Mouse (Mus musculus): ENCODE data around the gene Rhebl1. TPM values are rescaled to one million over a fixed set of nuclear protein-coding genes. Genes with fewer than 3 reads are reported as not detected.

Gene Rhebl1
- polyA plus RNA-seq, 1 experiment from 2014 or later: 4.2 TPM

DNA sequence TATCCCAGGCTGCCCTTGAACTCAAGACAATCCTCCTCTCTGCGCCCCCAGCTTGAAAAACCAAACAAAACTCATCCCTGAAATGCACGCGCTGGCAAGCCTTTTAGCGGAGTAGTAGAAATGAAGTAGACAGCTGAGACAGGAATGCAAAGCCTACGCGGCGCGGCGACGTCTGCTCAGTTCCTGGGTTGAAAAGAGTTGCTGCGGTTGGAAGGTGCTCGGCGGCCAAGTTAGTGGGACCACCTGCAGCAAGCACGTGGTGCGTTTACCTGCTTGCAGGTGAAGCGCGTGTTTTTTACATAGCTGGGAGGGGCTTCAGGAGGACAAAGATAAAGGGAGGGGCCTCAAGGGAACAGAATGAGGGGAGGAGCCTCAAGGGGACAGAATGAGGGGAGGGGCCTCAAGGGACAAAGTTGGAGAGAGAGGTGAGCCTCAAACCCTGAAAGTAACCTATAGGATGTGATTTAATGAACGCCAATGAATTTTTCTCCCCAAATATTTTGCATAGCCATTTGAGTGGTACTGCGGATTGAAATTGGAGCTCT is 3.1 kb downstream of the Rhebl1 start:
- H3K4me3 ChIP-seq (replicated peaks): peak overlapping the region; percentile 23
- peaks cover 51% of the 10 kb centered on the region for H3K4me1 ChIP-seq (replicated peaks)
- no peaks in the 10 kb centered on the region for H3K9me3 ChIP-seq (replicated peaks)
- H3K9ac ChIP-seq: 0 out of 2 replicates have a peak overlapping the region, but pooled peaks have one; percentile 29
- 17% methylated on average over 19 of the region's 19 CpGs for WGBS (ENCODE audit: insufficient replicate concordance)
- H3K27ac ChIP-seq: no peak overlapping the region
- no peaks in the 10 kb centered on the region for H3K36me3 ChIP-seq
- H3K4me2 ChIP-seq: peak overlapping the region; percentile 52
- peaks cover 60% of the 10 kb centered on the region for H3K27me3 ChIP-seq
- DNase-seq (no peak), ATAC-seq (ENCODE audit: low read depth) (no peak)

DNA sequence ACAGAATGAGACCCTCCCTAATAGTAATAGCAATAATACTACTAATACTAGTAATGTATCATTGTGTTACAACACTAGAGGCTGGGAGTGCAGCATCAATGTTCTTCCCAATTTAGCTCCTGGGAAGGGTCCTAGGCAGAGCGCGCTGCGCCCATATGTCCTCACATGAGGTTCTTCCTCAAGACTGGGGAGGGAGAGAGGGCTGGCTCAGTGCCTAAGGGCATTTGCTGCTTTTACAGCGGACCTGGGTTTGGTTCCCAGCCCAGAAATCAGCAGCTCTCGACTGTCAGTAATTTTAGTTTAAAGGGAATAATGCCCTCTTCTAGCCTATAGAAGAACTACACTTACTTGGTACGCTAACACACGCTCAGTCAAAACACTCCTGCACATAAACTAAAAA is 6.8 kb downstream of the Rhebl1 start:
- WGBS (ENCODE audit: insufficient replicate concordance): 76% methylated on average over 7 of the region's 7 CpGs
- no peak for ATAC-seq (ENCODE audit: low read depth)
- Histone ChIP-seq H3K36me3 (no peaks in the 10 kb centered on the region), H3K27ac (no peak overlapping the region), H3K27me3 (peaks cover 23% of the 10 kb centered on the region), H3K9ac (no peak overlapping the region), H3K4me2 (no peak overlapping the region), H3K4me1 (replicated peaks) (peaks cover 21% of the 10 kb centered on the region), H3K9me3 (replicated peaks) (no peaks in the 10 kb centered on the region), H3K4me3 (replicated peaks) (no peak overlapping the region)
- DNase-seq: no peak

DNA sequence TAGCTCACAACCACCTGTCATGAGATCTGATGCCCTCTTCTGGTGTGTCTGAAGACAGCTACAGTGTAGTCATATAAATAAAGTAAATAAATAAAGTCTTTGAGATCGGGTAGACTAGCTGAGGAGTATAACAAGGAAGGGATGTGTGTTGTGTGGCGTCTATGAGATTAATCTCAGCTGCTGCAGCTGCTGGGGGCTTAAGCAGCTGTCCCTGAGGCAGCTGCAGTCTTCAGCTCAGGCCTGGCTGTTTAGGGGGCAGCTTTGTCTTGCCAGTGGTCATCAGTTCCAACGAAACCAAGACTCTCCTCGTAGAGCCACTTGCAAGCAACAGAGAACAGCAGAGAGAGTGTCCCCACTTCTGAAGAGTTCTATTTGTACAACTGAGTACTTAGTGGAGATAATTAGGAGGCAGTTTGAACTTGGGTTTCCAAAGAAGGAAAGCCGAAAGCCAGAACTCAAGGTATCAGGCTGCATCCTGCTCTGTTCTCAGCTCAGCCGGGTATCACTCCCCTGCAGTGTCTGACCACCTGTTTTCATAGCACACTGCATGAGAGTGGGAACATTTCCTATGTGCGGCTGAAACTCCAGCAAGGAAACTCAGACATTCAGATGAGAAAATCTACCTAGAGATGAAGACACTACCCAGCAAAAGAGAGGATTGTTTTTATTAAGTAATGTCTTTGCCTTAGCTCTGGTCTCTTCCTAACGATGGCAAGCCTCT is 7.5 kb downstream of the Rhebl1 start:
- Histone ChIP-seq H3K36me3 (no peaks in the 10 kb centered on the region), H3K27ac (no peak overlapping the region), H3K4me1 (replicated peaks) (peaks cover 21% of the 10 kb centered on the region), H3K4me3 (replicated peaks) (no peak overlapping the region), H3K27me3 (peaks cover 17% of the 10 kb centered on the region; the same call in 1 of the 2 replicates), H3K9ac (no peak overlapping the region), H3K4me2 (no peak overlapping the region), H3K9me3 (replicated peaks) (no peaks in the 10 kb centered on the region)
- ATAC-seq (ENCODE audit: low read depth) (no peak), DNase-seq (no peak)
- 58% methylated on average over 8 of the region's 8 CpGs for WGBS (ENCODE audit: insufficient replicate concordance)

DNA sequence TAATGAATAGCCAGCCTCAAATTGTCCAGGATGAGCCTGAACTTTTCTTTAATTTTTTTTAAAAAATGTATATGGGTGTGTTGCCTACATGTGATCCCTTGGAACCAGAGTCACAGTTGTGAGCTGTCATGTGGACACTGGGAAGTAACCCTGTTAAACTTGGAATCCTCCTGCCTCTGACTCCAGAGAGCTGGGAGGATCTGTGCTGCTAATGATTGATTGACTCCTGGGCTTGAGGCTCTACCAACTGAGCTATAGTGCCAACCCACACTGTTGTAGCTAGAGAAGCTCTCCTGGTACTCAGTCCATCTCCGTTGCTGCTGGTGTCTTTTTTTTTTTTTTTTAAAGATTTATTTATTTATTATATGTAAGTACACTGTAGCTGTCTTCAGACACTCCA is 10.2 kb downstream of the Rhebl1 start:
- peaks cover 14% of the 10 kb centered on the region; the same call in 1 of the 2 replicates for H3K27me3 ChIP-seq
- peaks cover 29% of the 10 kb centered on the region for H3K4me1 ChIP-seq (replicated peaks)
- no peaks in the 10 kb centered on the region for H3K36me3 ChIP-seq
- DNase-seq (no peak), ATAC-seq (ENCODE audit: low read depth) (no peak)
- no peak overlapping the region for H3K4me2 ChIP-seq
- 61% methylated on average over 1 of the region's 1 CpGs for WGBS (ENCODE audit: insufficient replicate concordance)
- no peak overlapping the region for H3K27ac ChIP-seq
- H3K9ac ChIP-seq: no peak overlapping the region
- H3K9me3 ChIP-seq (replicated peaks): no peaks in the 10 kb centered on the region
- no peak overlapping the region for H3K4me3 ChIP-seq (replicated peaks)

DNA sequence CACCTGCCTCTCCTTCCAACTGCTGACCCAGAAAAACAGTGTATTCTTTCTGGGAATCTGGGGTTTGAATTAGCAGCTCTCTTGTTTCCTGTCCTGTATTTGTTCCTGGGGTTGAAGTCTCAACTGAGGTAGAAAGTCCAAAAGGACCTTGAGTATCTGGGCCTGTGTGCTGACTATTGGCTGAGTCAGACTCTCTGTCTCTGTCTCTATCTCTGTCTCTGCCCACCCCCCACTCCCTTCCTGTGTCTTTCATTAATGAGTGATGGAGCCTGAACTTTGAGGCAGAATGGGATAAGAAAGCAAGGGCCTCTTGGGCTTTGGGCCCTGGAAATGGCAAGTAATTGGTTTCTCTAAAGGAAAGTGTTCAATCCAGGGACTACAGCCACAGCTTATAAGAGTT is 10.7 kb downstream of the Rhebl1 start:
- Histone ChIP-seq H3K36me3 (no peaks in the 10 kb centered on the region), H3K9me3 (replicated peaks) (no peaks in the 10 kb centered on the region), H3K27me3 (peaks cover 14% of the 10 kb centered on the region; the same call in 1 of the 2 replicates), H3K27ac (peak overlapping the region; percentile 13; the same call in 1 of the 2 replicates), H3K4me2 (no peak overlapping the region), H3K4me3 (replicated peaks) (no peak overlapping the region), H3K4me1 (replicated peaks) (peaks cover 29% of the 10 kb centered on the region), H3K9ac (no peak overlapping the region)
- no peak for ATAC-seq (ENCODE audit: low read depth)
- no peak for DNase-seq

DNA sequence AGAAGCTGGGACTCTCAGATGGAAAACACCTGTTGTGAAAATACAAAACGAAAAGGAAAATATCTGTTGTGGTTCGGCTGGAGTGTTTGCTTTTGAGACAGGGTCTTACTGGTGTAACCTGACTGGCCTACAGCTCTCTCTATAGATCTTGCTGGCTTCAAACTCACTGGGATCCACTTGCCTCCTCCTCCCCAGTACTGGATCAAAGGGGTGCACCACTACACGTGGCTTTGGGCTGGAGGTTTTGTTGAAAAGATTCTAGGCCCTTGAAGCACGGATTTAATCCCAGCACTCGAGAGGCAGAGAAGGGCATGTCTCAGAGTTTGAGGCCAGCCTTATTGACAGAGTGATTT is 12.7 kb downstream of the Rhebl1 start:
- peak overlapping the region; percentile 79 for H3K4me2 ChIP-seq
- H3K27me3 ChIP-seq: 0 out of 2 replicates have a peak, but pooled peaks cover under 1% of the 10 kb centered on the region
- WGBS (ENCODE audit: insufficient replicate concordance): 21% methylated on average over 5 of the region's 5 CpGs
- peaks cover 34% of the 10 kb centered on the region for H3K4me1 ChIP-seq (replicated peaks)
- H3K9me3 ChIP-seq (replicated peaks): no peaks in the 10 kb centered on the region
- H3K4me3 ChIP-seq (replicated peaks): peak overlapping the region; percentile 68
- DNase-seq (no peak), ATAC-seq (ENCODE audit: low read depth) (0 out of 2 replicates have a peak, but pooled peaks have one; percentile 8)
- no peaks in the 10 kb centered on the region for H3K36me3 ChIP-seq
- H3K9ac ChIP-seq: peak overlapping the region; percentile 64
- H3K27ac ChIP-seq: peak overlapping the region; percentile 66

DNA sequence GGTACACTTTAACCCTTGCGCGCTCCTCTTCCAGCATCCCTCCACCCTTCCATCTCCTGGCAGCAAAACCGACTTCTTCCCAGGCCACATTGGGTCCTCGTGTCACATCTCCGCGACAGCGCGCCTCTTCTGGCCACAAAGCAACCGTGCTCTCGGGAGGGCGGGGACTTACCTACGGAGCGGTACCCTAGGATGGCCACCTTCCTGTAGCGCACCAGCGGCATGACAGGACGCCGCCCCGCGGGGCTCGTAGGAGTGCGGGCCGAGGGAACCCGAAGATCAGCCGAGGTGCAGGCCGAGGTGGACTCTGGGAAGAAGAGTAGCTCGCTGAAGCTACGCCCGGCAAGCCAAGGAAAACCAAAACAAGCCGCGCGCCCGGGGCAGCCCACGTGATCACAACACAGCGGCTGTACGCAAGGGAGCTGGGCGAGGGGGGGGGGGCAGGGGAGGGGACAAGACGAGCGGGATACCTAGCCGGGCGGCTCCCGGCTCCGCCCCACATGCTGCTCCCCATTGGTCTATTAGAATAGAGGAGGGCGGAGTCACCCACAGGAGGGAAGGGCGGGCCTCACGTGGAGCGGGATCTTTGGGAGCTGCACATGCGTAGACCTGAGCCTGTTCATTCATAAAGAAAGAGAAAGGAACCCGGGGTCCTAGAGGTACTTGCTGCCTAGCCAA is 13.2 kb downstream of the Rhebl1 start:
- Histone ChIP-seq H3K36me3 (no peaks in the 10 kb centered on the region), H3K9ac (peak overlapping the region; percentile 64), H3K4me1 (replicated peaks) (peaks cover 34% of the 10 kb centered on the region), H3K27ac (peak overlapping the region; percentile 81), H3K9me3 (replicated peaks) (no peaks in the 10 kb centered on the region), H3K4me3 (replicated peaks) (peak overlapping the region; percentile 68), H3K4me2 (peak overlapping the region; percentile 79), H3K27me3 (no peaks in the 10 kb centered on the region)
- DNase-seq: peak; percentile 93
- under 1% methylated on average over 47 of the region's 48 CpGs for WGBS (ENCODE audit: insufficient replicate concordance)
- peak; percentile 94 for ATAC-seq (ENCODE audit: low read depth)

DNA sequence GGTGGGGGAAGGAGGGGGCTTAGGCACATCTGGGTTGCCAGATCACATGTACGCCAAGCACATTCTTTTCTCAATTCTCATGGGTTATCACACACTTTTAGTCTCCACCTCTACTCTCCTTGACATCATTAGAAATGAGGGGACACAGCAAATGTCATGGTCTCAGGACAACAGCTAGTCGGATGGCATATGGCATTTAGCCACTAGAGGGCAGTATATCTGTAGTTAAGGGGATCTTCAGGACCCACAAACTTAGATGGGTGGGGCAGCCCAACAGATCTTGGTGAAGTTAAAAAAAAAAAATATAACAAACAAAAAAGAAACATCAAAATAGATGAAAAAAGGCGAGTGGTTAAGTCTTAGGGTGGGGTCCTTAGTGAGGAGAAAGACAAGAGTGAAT is 17.0 kb downstream of the Rhebl1 start:
- Histone ChIP-seq H3K4me2 (no peak overlapping the region), H3K9me3 (replicated peaks) (no peaks in the 10 kb centered on the region), H3K4me1 (replicated peaks) (peaks cover 38% of the 10 kb centered on the region), H3K9ac (no peak overlapping the region), H3K27me3 (no peaks in the 10 kb centered on the region), H3K27ac (no peak overlapping the region), H3K36me3 (no peaks in the 10 kb centered on the region), H3K4me3 (replicated peaks) (no peak overlapping the region)
- DNase-seq: peak; percentile 65
- WGBS (ENCODE audit: insufficient replicate concordance): 13% methylated on average over 3 of the region's 3 CpGs
- ATAC-seq (ENCODE audit: low read depth): no peak

DNA sequence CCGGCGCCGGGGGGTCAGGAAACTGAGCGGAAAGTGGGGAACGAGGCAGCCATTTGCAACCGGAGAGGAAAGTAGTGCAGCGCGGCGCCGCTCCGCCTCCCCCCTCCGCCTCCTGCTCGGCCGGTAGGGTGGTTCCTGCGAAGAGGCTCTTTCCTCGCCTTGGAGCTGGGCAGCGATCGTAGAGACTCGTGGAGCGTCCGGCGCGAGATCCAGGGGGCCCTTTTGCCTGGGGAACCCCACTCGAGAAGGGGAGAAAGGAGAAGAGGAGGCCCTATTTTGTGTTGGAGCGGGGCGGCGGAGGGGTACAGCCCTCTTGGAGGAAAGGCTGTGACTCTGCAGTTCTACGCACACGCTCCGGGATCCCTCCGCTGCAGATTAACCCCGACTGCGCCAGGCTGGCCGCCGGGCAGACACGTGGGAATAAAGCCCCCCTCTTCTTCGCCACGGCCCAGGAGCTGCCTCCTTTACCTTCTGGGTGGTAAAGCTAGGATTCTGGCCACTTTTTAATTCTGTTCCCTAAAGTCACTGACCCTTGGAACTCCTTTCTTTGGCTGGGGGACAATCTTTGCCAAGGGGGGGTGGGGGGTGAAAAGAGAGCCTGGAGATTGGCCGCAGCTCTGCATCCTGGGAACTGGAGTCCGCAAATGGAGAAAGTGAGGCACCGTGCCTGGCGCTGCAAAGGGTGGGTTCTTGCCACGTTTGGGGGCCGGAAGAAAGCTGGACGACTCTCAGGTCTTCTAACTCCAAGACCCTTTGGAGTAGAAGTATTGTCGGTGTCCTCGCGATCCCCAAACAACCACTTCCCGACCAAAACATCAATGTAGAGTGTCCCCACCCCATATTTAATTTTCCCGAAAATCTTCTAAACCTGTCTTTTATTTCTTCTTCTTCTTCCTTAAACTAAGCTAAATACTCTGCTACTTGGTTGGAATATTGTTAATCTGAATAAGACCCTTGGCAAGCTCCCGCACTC is 22.1 kb downstream of the Rhebl1 start:
- Histone ChIP-seq H3K27ac (peak overlapping the region; percentile 95), H3K4me3 (replicated peaks) (peak overlapping the region; percentile 99), H3K4me2 (peak overlapping the region; percentile 86), H3K9ac (peak overlapping the region; percentile 99), H3K36me3 (no peaks in the 10 kb centered on the region), H3K4me1 (replicated peaks) (peaks cover 50% of the 10 kb centered on the region), H3K27me3 (no peaks in the 10 kb centered on the region), H3K9me3 (replicated peaks) (no peaks in the 10 kb centered on the region)
- peak; percentile 68 for ATAC-seq (ENCODE audit: low read depth)
- WGBS (ENCODE audit: insufficient replicate concordance): 2% methylated on average over 51 of the region's 51 CpGs
- DNase-seq: peak; percentile 87

DNA sequence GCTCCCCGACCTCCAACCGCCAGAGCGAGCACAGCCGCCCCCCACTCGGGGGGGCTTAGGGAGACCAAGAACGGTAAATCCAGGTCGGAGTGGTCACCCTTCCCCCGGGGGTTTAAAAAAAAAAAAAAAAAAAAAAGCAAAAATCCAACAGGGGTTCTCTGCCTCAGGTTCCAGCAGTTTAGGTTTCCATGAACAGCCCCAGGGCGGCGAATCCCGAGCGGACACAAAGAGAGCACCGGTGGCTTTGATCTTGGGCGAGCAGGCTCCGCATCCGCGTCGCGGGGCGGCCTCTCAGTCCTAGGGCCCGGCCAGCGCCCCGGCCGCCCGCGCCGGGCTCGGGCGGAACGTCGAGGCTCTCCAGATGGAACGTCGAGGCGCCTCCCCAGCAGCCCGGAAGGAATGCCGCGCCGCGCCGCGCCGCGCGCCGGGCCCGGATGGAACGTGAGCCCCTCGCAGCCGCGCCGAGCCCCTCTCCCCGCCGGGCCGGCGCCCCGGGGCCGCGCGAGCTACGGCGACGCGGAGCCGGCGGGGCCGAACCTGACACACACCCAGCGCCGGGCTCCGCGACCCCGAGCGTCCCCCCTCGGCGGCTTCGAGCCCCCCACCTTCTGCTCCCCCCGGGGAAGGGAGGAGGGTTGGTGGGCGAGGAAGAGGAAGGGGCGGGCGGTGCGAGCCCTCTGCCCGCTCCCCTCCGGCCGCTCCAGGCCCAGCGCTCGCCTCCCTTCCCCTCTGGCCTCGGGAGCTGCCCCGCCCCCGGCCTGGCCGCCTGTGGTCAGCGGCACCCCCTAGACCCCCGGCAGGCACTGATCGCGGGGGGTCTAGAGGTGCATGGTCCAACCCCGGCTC is 23.0 kb downstream of the Rhebl1 start, which contains the start of gene Kmt2d:
Gene Kmt2d, minus strand, starts transcription at position 135 of the 846 bp plus-strand sequence.
- Histone ChIP-seq H3K9me3 (replicated peaks) (no peaks in the 10 kb centered on the region), H3K4me1 (replicated peaks) (peaks cover 59% of the 10 kb centered on the region), H3K36me3 (peaks cover 9% of the 10 kb centered on the region), H3K4me2 (peak within 1 kb of the TSS; percentile 86), H3K9ac (peak within 1 kb of the TSS; percentile 99), H3K4me3 (replicated peaks) (peak within 1 kb of the TSS; percentile 99), H3K27ac (peak within 1 kb of the TSS; percentile 95), H3K27me3 (no peaks in the 10 kb centered on the region)
- peak; percentile 52 for ATAC-seq (ENCODE audit: low read depth)
- under 1% methylated on average over 64 of the region's 94 CpGs for WGBS (ENCODE audit: insufficient replicate concordance)
- no peak for DNase-seq

All from liver, embryonic 13.5 days (tissue).